Mouse (Mus musculus) hindbrain, embryonic 12.5 days (tissue): ENCODE measurements around the gene Cfap45. TPM values are rescaled to one million over a fixed set of nuclear protein-coding genes. Genes with fewer than 3 reads are reported as not detected.
A peak's percentile ranks its signal among the peaks of the same experiment; 100 is the strongest.

ENCODE experiments used
- ATAC-seq: fragments of 200-750 bp; cut with Nextera tagmentation; 2 replicates; pipeline ENCODE4 v1.8.0; 2017; ENCODE audit warnings: moderate TSS enrichment; ENCODE audit not compliant: low FRiP score
- H3K27ac ChIP-seq: fragments of 300-500 bp; sonication (generic); 2 replicates; pipeline ENCODE4 v1.5.1; 2016; ENCODE audit warnings: mild to moderate bottlenecking
- H3K27me3 ChIP-seq: fragments of 300-500 bp; sonication (generic); 2 replicates; pipeline ENCODE4 v1.6.1; 2016; ENCODE audit warnings: mild to moderate bottlenecking
- H3K36me3 ChIP-seq: fragments of 300-500 bp; sonication (generic); 2 replicates; pipeline ENCODE4 v1.6.1; 2016; ENCODE audit warnings: mild to moderate bottlenecking
- H3K4me1 ChIP-seq: fragments of 300-500 bp; sonication (generic); 2 replicates; pipeline ENCODE4 v1.6.1; 2016
- H3K4me2 ChIP-seq: fragments of 300-500 bp; sonication (generic); replicated peaks from 2 replicates; pipeline ENCODE4 v1.6.1; 2016; ENCODE audit warnings: mild to moderate bottlenecking
- H3K4me3 ChIP-seq: fragments of 300-500 bp; sonication (generic); 2 replicates; pipeline ENCODE4 v1.5.1; 2016; ENCODE audit warnings: mild to moderate bottlenecking
- H3K9ac ChIP-seq: fragments of 300-500 bp; sonication (generic); 2 replicates; pipeline ENCODE4 v1.6.1; 2016; ENCODE audit warnings: mild to moderate bottlenecking, moderate library complexity
- H3K9me3 ChIP-seq: fragments of 300-500 bp; sonication (generic); replicated peaks from 2 replicates; pipeline ENCODE4 v1.6.1; 2016; ENCODE audit warnings: mild to moderate bottlenecking
- WGBS: fragments of 180-500 bp; shearing (Covaris S2); methylation state at CpG from one replicate; pipeline ENCODE4 v1.1.7; 2016; 5-methylcytosine and 5-hydroxymethylcytosine counted together
- polyA plus RNA-seq: library from polyadenylated mRNA; unstranded; fragments of >200 nt; fragmentation: Nextera tagmentation; extraction: Ambion mirVana; gene quantifications from 2 replicates; pipeline ENCODE4 v1.2.1, GENCODE M21; 2016

Cfap45 gene
- polyA plus RNA-seq, 1 experiment from 2014 or later, result 3.3 TPM

DNA sequence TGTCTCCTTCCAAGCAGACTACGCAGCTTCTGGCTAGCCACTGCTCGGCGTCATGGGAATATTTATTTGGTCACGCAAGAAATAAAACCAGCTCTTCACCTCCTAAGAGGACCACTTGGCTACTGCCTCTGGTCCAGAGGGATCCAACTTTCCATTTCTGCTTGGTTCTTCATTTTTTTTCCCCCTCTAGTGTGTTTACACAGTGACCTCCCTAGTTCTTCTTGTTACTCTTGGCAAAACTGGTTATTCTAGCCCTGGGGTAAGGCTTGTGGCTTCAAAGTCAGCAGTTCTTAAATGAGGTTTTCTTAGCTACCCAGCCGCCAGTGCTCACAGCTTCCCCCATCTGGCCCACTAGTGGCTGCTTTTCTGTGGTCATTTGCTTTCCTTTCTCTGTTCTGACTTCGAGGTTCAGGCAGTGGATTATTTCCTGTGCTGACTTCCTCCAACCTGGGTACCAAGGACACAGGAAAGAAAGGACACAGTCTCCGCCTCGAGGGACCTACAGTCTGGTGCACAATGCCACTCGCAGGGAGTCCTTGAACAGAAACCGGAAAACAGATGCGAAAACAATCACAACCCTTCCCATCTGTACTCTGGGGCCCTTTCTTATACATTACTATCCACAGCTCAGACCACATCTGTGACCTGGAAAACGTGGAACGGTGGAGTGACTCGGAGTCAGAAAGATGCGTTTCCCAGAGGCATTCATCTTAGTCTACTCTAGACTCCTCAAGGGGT, 4.6 kb downstream of the Cfap45 start:
- Histone ChIP-seq H3K36me3 (no peaks in the 10 kb centered on the region), H3K27ac (0 out of 2 replicates have a peak overlapping the region, but pooled peaks have one; percentile 18), H3K4me2 (peak overlapping the region; percentile 19; the same call in 1 of the 2 replicates), H3K4me3 (no peak overlapping the region), H3K9me3 (no peaks in the 10 kb centered on the region), H3K4me1 (peaks cover 19% of the 10 kb centered on the region), H3K27me3 (0 out of 2 replicates have a peak, but pooled peaks cover 4% of the 10 kb centered on the region), H3K9ac (no peak overlapping the region)
- no peak for ATAC-seq
- 40% methylated on average over 15 of the region's 15 CpGs for WGBS

DNA sequence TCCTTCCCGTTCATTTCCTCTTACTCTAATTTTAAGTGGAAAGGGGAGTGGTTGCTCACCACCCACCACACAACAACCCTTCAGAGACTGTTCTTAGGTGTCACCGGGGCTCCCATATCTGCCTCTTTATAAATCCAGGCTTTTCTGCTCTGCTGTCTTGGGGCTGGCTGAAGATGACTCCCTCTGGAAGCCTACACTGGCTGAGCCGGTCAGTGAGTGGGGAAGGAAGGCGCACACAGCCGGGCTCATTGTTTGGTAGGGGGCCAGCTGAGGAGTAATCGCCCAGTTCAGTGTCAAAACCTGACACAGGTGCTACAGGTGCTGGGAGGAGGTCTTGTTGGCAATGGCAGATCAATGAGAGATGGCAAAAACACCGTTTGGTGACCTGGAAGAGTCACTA, 5.4 kb downstream of the Cfap45 start:
- no peak for ATAC-seq
- Histone ChIP-seq H3K27ac (no peak overlapping the region), H3K36me3 (no peaks in the 10 kb centered on the region), H3K9ac (no peak overlapping the region), H3K4me1 (peaks cover 16% of the 10 kb centered on the region), H3K9me3 (no peaks in the 10 kb centered on the region), H3K27me3 (0 out of 2 replicates have a peak, but pooled peaks cover 4% of the 10 kb centered on the region), H3K4me3 (no peak overlapping the region), H3K4me2 (no peak overlapping the region)
- WGBS, result 71% methylated on average over 7 of the region's 7 CpGs

DNA sequence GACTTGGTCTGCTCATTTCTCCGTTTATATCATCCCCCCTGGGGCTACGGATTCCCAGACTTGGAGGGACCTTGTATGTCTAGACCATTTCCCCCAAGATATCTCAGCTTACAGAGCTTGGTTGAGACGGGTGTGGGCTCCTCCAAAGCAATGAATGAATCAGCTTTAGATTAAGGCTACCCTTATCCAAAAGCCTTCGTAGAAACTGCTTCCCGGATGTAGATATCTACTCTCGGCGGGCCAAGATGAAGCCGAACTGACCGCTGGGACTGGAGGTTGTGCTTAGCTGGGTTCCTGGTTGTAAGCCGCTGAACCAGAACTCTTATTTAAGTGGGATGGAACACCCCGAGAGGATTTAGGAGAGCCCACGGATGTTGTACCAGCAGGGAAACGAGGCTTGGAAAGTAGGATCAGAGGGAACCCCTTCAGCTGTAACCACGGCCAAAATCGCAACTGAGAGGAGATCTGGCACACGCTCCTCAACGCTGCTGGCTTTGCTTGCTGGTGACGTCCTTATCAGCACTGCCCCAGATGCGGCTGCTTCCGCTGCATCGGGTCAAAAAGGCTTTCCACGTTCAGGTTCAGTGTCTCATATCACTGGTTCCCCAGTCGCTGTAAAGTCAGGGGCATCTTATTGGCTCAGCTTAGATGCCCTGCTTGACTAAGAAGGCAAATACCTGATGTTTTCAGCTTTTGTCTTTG, 5.9 kb downstream of the Cfap45 start:
- Histone ChIP-seq H3K27ac (no peak overlapping the region), H3K4me1 (peaks cover 12% of the 10 kb centered on the region), H3K27me3 (0 out of 2 replicates have a peak, but pooled peaks cover 4% of the 10 kb centered on the region), H3K4me3 (no peak overlapping the region), H3K9ac (no peak overlapping the region), H3K36me3 (no peaks in the 10 kb centered on the region), H3K4me2 (no peak overlapping the region), H3K9me3 (no peaks in the 10 kb centered on the region)
- WGBS, result 79% methylated on average over 23 of the region's 23 CpGs
- no peak for ATAC-seq

DNA sequence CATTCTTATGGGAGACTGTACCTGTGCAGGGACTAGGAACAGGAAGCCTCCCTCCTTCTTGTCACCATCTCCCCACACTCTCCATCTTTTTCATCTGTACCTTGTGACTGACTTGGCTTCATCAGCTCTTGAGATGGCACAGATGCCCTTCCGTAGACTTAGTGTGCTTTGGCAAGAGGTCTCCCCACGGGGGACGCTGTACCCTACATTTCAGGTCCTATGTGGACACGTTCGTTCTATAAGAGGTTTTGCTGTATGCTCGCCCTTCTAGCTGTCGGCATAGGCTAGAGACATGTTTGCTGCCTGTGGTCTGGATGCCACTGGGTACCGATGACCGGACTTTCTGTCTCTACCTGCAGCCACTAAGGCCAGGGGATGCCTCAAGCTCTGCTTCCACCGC, 6.8 kb downstream of the Cfap45 start:
- H3K4me3 ChIP-seq, result no peak overlapping the region
- no peak for ATAC-seq
- no peaks in the 10 kb centered on the region for H3K36me3 ChIP-seq
- H3K27me3 ChIP-seq, result peaks cover 7% of the 10 kb centered on the region; the same call in 1 of the 2 replicates
- peaks cover 18% of the 10 kb centered on the region for H3K4me1 ChIP-seq
- 94% methylated on average over 10 of the region's 10 CpGs for WGBS
- H3K4me2 ChIP-seq, result no peak overlapping the region
- H3K9ac ChIP-seq, result no peak overlapping the region
- no peak overlapping the region for H3K27ac ChIP-seq
- H3K9me3 ChIP-seq, result no peaks in the 10 kb centered on the region

DNA sequence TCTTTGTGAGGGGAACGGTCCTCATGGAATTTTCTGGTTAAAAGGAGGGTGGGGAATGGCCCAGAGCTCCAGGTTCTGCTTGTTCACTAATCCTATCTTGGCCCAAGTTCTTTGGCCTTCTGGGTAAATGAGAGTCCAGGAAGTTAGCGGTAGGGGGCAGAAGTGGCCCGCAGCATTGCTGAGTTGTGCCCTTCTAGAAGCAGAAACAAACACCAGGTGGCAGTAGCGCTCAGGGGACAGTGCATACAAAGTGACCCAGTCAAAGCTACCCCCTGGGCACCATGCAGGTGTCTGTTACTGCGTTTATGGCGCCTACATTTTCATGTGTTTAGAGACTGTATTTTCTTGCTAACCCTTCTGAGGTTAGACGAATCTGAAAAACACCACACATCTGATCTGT, 8.1 kb downstream of the Cfap45 start:
- no peaks in the 10 kb centered on the region for H3K36me3 ChIP-seq
- whole genome bisulfite sequencing, result 8% methylated on average over 7 of the region's 7 CpGs

DNA sequence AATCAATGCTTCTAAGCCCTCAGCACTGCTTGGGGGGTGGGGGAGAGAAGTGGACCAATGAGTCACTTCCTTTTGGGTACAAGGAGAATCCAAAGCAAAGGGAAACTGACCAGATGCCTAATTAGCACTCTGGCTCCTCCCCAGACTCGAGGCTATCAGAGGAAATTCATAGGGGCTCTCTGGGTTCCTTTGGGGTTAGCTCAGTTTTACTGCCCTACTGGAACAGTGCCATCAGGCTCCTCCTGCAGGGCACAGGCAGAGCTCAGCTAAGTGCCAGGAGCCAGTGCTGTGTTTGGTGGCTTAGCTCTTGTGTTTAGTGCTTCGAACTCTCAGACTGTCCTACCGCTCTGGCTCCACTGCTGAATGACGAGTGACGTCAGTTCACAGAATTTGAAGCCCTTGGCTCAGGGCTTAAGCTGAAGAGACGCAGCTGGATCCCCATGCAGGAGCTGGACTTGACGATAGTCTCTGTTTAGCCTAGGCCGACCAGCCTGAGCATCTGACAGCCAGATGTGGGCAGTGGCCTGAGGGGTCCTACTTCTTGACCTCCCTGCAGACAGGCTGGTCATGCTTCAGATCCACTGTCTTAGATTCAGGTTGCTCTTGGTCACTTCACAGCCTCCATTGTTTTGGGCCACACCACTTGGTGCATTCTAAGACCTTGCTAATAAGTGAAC, 10.1 kb downstream of the Cfap45 start:
- Histone ChIP-seq H3K4me2 (no peak overlapping the region), H3K9me3 (no peaks in the 10 kb centered on the region), H3K36me3 (no peaks in the 10 kb centered on the region), H3K4me1 (peaks cover 15% of the 10 kb centered on the region), H3K9ac (no peak overlapping the region), H3K4me3 (no peak overlapping the region), H3K27me3 (peaks cover 12% of the 10 kb centered on the region; the same call in 1 of the 2 replicates), H3K27ac (no peak overlapping the region)
- no peak for ATAC-seq
- 34% methylated on average over 8 of the region's 8 CpGs for WGBS

More for the DNA sequence above, 8.1 kb downstream of the Cfap45 start:
- no peak overlapping the region for H3K9ac ChIP-seq
- peak; percentile 59 for ATAC-seq
- H3K27ac ChIP-seq, result no peak overlapping the region
- peaks cover 7% of the 10 kb centered on the region; the same call in 1 of the 2 replicates for H3K27me3 ChIP-seq
- H3K4me3 ChIP-seq, result no peak overlapping the region
- no peaks in the 10 kb centered on the region for H3K9me3 ChIP-seq
- H3K4me1 ChIP-seq, result peaks cover 22% of the 10 kb centered on the region
- H3K4me2 ChIP-seq, result no peak overlapping the region

DNA sequence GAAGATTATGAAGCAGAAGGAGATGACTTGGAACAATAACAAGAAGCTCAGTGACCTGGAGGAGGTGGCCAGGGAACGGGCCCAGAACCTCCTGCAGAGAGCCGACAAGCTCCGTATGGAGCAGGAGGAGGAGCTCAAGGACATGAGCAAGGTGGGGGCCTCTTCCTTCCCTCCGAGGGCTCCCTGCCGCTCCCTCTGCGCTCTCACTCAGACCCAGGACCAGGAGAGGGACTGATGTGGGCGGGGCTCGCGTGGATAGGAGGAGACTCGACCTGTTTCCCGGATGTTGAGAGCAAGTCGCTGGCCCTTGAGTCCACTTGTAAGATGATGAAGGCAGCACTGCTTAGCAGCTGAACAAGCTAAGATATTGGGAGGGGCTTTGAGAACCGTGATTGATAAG, 11.9 kb downstream of the Cfap45 start:
- peak overlapping the region; percentile 18; the same call in 1 of the 2 replicates for H3K4me3 ChIP-seq
- H3K4me2 ChIP-seq, result peak overlapping the region; percentile 46
- H3K27me3 ChIP-seq, result peaks cover 12% of the 10 kb centered on the region; the same call in 1 of the 2 replicates
- H3K4me1 ChIP-seq, result peaks cover 15% of the 10 kb centered on the region
- H3K9me3 ChIP-seq, result no peaks in the 10 kb centered on the region
- H3K36me3 ChIP-seq, result no peaks in the 10 kb centered on the region
- peak; percentile 49 for ATAC-seq
- H3K27ac ChIP-seq, result no peak overlapping the region
- no peak overlapping the region for H3K9ac ChIP-seq
- under 1% methylated on average over 13 of the region's 13 CpGs for WGBS

DNA sequence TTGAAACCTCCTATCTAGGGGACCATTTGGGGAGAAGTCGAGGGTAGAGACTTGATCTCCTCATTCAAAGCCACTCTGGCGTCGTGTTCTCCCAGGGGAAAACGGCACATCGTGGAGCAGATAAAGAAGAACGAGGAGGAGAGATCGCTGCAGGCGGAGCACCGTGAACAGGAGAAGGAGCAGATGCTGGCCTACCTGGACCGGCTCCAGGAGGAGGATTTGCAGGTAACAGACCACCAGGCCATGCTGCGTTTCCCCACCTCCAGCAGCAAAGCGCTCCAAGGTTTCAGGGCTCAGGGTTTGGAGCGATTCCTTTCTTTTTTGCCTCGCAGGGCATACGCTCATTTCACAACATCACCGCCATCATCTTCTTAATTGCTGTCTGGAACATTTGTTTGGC, 14.5 kb downstream of the Cfap45 start:
- no peaks in the 10 kb centered on the region for H3K36me3 ChIP-seq
- H3K9me3 ChIP-seq, result no peaks in the 10 kb centered on the region
- no peak overlapping the region for H3K4me2 ChIP-seq
- peaks cover 12% of the 10 kb centered on the region; the same call in 1 of the 2 replicates for H3K27me3 ChIP-seq
- ATAC-seq, result no peak
- no peak overlapping the region for H3K9ac ChIP-seq
- no peak overlapping the region for H3K4me3 ChIP-seq
- 82% methylated on average over 16 of the region's 16 CpGs for WGBS
- H3K4me1 ChIP-seq, result peaks cover 18% of the 10 kb centered on the region
- no peak overlapping the region for H3K27ac ChIP-seq

DNA sequence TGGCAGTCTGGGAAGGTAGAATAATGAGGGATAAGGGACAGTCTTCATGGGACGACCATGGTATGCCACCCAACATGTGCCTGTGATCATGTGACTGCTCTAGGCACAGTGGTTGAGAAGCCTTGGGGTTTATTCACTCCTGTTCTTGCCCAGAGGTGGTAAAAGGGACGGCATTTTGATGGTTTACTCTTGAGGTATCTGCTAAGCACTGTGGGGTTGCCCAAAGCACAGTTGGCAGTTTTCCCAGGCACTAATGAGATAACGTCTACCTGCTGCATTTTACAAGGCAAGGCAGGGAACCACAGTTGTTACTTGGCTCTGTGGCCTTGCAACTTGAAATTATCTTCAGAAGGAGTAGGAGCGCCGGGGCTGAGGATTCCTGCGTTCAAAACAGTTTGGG, 19.2 kb downstream of the Cfap45 start:
- Histone ChIP-seq H3K4me2 (no peak overlapping the region), H3K9ac (no peak overlapping the region), H3K9me3 (no peaks in the 10 kb centered on the region), H3K27ac (no peak overlapping the region), H3K4me1 (peaks cover 7% of the 10 kb centered on the region), H3K4me3 (no peak overlapping the region), H3K36me3 (no peaks in the 10 kb centered on the region), H3K27me3 (no peaks in the 10 kb centered on the region)
- WGBS, result 68% methylated on average over 6 of the region's 6 CpGs
- no peak for ATAC-seq

DNA sequence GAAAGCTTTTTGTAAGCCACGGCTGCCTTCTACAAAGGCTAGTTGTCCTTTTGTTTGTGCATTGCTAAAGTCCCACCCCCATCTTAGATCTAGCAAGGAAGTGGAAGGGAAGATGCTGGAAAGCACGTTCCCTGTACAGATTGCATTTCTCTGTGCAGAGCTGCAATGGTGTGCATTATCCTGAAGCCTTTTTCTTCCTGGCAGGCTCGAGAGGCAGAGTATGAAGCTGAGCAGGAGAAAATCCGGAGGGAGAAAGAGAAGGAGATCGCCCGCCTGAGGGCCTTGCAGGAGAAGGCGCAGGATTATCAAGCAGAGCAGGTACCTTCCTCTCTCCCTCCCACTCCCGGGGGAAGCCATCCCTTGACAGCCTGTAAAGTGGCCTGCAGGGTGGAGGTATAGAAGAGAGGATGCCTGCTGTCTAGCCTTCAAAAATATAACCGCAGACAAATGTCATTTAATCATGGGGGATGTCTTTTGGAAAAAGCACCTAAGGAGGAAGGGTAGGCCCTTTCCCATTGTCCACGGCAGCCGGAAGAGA, 19.8 kb downstream of the Cfap45 start:
- no peaks in the 10 kb centered on the region for H3K36me3 ChIP-seq
- WGBS, result 57% methylated on average over 11 of the region's 11 CpGs
- H3K27me3 ChIP-seq, result no peaks in the 10 kb centered on the region
- H3K4me1 ChIP-seq, result peaks cover 7% of the 10 kb centered on the region
- no peak overlapping the region for H3K4me3 ChIP-seq
- no peak overlapping the region for H3K4me2 ChIP-seq
- no peak overlapping the region for H3K9ac ChIP-seq
- no peak overlapping the region for H3K27ac ChIP-seq
- no peaks in the 10 kb centered on the region for H3K9me3 ChIP-seq
- no peak for ATAC-seq

DNA sequence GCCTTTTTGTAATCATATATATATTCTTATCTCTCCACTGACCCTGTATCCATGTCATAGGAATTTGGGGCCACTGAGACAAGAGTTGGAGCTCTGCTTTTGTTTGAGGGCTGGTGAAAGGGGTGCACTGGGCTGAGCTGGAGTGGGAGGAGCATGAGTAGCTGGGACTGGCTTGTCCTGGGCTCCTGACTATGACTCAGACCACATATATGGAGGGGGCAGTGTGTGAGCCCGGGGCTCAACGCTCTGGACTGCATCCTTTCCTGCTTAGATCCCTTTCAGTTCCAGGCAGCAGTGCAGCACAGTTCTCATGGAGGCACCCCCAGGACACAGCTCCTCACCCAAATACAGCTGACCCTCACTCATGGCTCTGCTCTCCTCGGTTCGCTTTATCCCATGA, 25.5 kb downstream of the Cfap45 start:
- 95% methylated on average over 4 of the region's 4 CpGs for WGBS
- no peak for ATAC-seq

DNA sequence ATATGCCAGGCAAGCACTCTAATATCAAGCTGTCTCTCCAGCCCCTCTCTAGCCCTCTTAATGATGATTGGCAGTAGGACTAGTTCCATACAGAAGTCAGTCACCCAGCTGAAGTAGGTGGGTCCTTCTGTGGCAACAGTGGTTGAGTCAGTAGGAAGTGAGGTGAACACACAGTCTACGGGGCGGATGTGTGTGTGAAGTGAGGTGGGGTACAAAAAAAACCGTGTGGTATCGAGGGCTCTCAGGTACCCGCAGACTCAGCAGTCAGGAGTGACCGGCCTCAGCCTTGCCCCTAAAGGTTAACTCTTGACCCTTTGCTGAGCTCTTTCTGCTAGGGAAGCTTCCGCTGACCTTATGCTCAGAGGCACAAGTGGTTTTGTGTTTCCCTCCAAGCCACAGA, 27.9 kb downstream of the Cfap45 start:
- no peak for ATAC-seq
- 58% methylated on average over 7 of the region's 7 CpGs for whole genome bisulfite sequencing
- H3K4me3 ChIP-seq, result no peak overlapping the region
- no peaks in the 10 kb centered on the region for H3K9me3 ChIP-seq
- H3K27ac ChIP-seq, result no peak overlapping the region
- no peak overlapping the region for H3K9ac ChIP-seq
- no peaks in the 10 kb centered on the region for H3K36me3 ChIP-seq
- H3K27me3 ChIP-seq, result peaks cover 3% of the 10 kb centered on the region
- H3K4me2 ChIP-seq, result no peak overlapping the region
- peaks cover 21% of the 10 kb centered on the region for H3K4me1 ChIP-seq

More for the DNA sequence above, 25.5 kb downstream of the Cfap45 start:
- Histone ChIP-seq H3K27ac (no peak overlapping the region), H3K27me3 (no peaks in the 10 kb centered on the region; the same call in 1 of the 2 replicates), H3K9ac (no peak overlapping the region), H3K4me1 (peaks cover 19% of the 10 kb centered on the region), H3K36me3 (no peaks in the 10 kb centered on the region), H3K4me2 (no peak overlapping the region), H3K4me3 (no peak overlapping the region), H3K9me3 (no peaks in the 10 kb centered on the region)
